13 mouse cellular contexts compared by ENCODE assay signal in genomic region chr17:28701171-28701570, GRCm38 (mm10). TPM values are rescaled to one million over a fixed set of nuclear protein-coding genes. Genes with fewer than 3 reads are reported as not detected.
"Had no signal": no experiment of that assay in that cellular context is flagged by ENCODE, and none has a peak within 500 bp of the region (broad histone marks: within the 10 kb centered on the region; RNA-seq: fewer than 3 reads in every experiment).

No protein-coding gene starts in this region.

- H3K36me3 ChIP-seq: midbrain, embryonic 12.5 days had no signal

- H3K27me3 ChIP-seq: limb, embryonic 13.5 days; midbrain, embryonic 12.5 days had no signal

- H3K9ac ChIP-seq: limb, embryonic 13.5 days; liver, embryonic 14.5 days; midbrain, embryonic 12.5 days had no signal

- H3K27ac ChIP-seq: layer of hippocampus, adult 2 months; limb, embryonic 13.5 days; liver, embryonic 14.5 days; midbrain, embryonic 12.5 days; stomach, postnatal 0 days had no signal

- H3K4me3 ChIP-seq: layer of hippocampus, adult 2 months; limb, embryonic 13.5 days; midbrain, embryonic 12.5 days had no signal

- DNase-seq: kidney, adult 8-10 months; kidney, postnatal 4 days; left cerebral cortex, postnatal 4 days; lung, postnatal 4 days; right cerebral cortex, adult 18-20 months; right cerebral cortex, postnatal 25 days; thymus, postnatal 14 days had no signal

- H3K4me2 ChIP-seq: limb, embryonic 13.5 days; midbrain, embryonic 12.5 days had no signal

- H3K9me3 ChIP-seq: limb, embryonic 13.5 days; midbrain, embryonic 12.5 days had no signal

RNA-seq across cellular contexts. Expression of gene Slc26a8, which starts 11.1 kb away (rescaled TPM):
- total RNA-seq: liver, adult 2 months had no signal

RNA-seq across cellular contexts. Expression of gene AC170998.1, which starts 24.7 kb away (rescaled TPM):
- polyA plus RNA-seq: liver, adult 2 months had no signal
